Mouse (Mus musculus) spleen, postnatal 4 days (tissue): ENCODE data around the gene Grhl3.

Experiments
- DNase-seq, 2 experiments: peaks; one replicate each; pipeline ENCODE4 v3.0.0; 2022; ENCODE audit warnings: low spot score in 2 of 2

The Grhl3 gene

DNA sequence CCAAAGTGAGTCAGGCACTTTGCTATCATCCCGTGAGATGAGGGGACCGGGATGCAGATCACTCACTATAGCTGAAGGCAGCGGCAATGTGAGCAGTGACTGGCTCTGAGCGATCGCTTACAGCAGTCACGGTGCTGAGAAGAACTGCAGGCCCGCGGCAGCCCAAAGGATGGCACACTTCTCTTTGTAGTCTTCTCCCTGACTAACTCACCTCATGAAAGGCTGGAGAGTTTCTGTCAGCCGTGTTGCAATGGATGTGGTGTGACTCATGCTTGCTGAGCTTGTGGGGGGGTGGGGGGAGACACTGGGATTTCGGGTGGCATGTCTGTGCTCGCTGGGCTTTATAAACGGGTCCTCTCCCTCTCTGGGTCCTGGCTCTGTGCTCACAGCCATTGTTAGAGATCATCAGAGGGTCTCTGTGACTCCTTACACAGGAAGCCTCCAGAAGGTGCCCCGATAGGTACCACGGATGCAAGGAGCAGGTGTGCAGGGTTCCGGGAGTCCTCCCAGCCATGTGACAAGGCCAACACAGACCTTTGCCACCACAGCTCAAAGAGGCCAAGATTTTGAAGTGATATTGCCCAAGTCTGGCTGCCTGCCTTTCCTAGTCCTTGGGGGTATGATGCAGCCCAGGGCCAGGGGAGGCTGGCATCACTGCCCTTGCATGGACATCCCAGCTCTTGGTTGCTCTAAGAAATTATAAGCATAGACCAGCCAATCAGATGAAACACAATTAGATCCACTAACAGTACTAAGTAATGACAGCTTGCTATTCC lies 2.1 kb upstream of the Grhl3 start:
- no peak for DNase-seq

GRCm38 (mm10) chr4:135572276-135572675 lies 1.2 kb downstream of the Grhl3 start:
- DNase-seq = no peak

- no peak for DNase-seq
Observed at GRCm38 (mm10) chr4:135571037-135571550, 2.3 kb downstream of the Grhl3 start.

- peak in 1 of 2 experiments; percentile 27 for DNase-seq
Observed at GRCm38 (mm10) chr4:135570152-135571036, 3.0 kb downstream of the Grhl3 start.

GRCm38 (mm10) chr4:135569201-135569600 lies 4.2 kb downstream of the Grhl3 start:
- no peak for DNase-seq

- no peak for DNase-seq
Observed at GRCm38 (mm10) chr4:135567484-135567883, 5.9 kb downstream of the Grhl3 start.

DNA sequence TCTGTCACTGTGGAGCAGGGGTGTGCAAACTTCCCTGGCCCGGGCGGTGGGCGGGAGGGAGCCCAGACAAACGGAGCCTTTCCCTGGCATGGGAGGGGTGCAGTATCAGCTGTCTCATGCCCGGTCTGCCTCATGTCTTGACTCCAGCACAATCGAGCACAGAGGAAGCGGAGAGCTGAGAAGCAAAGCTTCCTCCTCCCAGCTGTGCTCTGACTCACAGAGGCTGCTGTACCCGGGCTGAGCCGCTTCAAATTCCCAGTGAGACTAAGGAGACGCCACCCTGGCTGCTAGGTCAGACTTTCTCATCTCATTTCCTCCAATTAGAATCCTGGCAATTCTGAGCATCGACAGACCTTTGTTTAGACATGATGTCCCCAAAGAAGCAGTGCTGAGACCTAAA lies 6.4 kb downstream of the Grhl3 start:
- DNase-seq = no peak

- DNase-seq = no peak
Observed at GRCm38 (mm10) chr4:135565400-135565799, 8.0 kb downstream of the Grhl3 start.

GRCm38 (mm10) chr4:135563794-135564193 lies 9.6 kb downstream of the Grhl3 start:
- no peak for DNase-seq

DNA sequence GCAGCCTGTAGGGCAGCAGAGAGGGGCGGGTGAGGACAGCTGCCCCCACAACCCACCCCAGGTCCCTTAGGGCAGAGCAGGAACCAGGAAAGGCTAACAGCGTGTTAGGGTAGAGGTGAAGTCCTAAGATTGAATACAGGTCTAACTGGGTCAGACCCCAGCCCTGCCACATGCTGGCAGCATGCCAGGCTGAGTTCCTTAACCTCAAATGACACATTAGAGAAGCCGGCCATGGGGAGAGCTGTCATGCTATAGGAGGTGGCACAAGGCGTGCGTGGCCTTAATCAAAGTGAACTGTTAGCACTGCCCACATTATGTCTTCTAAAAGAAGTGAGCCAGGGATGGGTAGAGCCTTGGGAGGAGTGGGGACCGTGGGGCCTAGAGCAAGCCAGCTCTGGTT lies 24.1 kb downstream of the Grhl3 start:
- DNase-seq = no peak

- DNase-seq = no peak
Observed at GRCm38 (mm10) chr4:135548521-135549077, 24.8 kb downstream of the Grhl3 start.

- DNase-seq = no peak
Observed at GRCm38 (mm10) chr4:135548108-135548507, 25.3 kb downstream of the Grhl3 start.

GRCm38 (mm10) chr4:135547551-135547950 lies 25.9 kb downstream of the Grhl3 start:
- no peak for DNase-seq

DNA sequence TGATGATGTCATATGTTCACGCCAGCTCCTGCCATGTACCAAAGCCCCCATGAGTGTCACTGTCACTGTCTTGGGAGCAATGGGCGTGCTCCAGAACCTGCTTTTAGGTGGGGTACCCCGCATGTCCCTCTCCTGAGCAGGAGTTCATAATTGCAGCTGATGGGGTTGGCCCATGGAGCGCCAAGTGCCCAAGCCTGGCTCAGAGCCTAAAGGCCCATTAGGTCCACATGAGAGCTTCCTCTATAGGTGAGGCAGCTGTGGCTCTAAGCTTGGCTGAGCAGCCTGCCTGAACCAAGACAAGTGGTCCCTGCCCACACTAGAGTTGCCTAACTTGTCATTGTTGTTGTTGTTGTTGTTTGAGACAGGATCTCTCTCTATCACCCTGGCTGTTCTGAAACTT lies 26.6 kb downstream of the Grhl3 start:
- no peak for DNase-seq

DNA sequence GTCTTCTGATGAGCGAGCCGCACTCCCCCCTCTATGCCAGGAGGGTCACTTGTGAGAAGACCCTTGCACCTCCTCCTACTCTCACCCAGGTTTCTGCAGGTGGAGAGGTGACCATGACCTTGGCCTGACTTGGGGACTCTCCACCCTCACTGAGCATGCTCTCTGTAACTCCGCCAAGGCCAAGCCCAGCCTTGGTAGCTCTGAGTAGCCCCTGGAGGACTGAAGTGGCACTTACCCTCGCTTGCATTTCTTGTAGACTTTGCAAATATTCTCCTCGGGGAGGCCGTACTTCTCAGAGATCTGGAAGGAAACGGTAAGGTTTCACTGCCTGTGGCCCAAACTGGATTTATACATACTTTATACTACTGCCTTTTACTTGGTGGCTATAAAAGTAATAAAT lies 27.4 kb downstream of the Grhl3 start:
- no peak for DNase-seq

DNA sequence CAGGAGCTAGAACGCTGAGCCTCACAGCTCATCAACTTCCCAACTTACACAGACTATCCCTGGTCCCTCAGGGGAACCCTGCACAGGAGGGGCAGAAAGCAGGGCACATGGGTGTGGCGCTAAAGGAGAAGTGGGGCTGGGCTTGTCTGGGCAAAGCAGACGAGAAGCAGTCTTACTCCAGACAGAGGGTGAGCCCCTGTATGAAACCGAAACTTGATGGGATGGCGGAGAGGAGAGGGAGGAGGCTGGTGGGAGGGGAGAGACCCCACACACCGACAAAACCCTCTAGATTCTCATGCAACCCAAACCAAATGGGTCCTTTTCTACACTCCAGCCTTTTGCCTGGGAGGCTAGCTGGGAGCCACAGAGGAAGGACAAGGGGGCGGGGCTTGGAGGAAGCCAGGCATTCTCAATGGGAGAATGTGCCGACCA lies 28.3 kb downstream of the Grhl3 start:
- DNase-seq = peak in 1 of 2 experiments; percentile 23

GRCm38 (mm10) chr4:135544284-135544683 lies 29.1 kb downstream of the Grhl3 start:
- no peak for DNase-seq

- DNase-seq = no peak
Observed at GRCm38 (mm10) chr4:135540057-135540456, 33.4 kb downstream of the Grhl3 start.

GRCm38 (mm10) chr4:135539056-135539455 lies 34.4 kb downstream of the Grhl3 start:
- no peak for DNase-seq

DNA sequence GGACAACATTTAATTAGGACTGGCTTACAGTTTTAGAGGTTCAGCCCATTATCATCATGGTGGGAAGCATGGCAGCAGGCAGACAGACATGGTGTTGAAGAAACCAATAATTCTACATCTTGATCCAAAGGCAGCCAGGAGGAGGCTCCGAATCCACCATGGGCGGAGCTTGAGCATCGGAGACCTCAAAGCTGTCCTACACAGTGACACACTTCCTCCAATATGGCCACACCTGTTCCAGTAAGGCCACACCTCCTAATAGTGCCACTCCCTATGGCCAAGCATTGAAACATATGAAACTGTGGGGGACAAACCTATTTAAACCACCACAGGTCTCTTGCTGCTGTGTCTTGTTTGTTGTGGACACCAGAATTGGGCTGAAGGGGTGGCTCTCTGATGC lies 38.4 kb downstream of the Grhl3 start:
- no peak for DNase-seq

DNA sequence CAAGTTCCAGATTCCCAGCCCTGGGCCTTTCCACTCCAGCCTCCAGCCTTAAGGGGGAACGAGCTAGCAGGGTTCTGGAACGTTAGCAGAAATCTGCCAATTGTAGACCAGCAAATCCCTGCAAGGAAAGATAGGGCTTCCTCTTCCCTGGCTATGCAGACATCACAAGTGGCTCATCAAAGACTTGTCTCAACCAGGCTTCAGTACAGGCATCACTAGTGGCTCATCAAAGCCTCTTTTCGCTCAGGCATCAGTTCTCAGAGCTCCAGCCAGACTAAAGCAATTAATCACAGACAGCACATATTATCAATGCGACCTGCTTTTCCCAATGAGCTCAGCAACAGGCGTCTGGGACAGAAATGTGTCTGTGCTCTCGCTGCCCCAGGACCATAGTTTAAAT lies 40.4 kb downstream of the Grhl3 start:
- DNase-seq = no peak
